Mouse (Mus musculus): ENCODE data around the gene Rspry1. TPM values are rescaled to one million over a fixed set of nuclear protein-coding genes. Genes with fewer than 3 reads are reported as not detected.

Gene Rspry1
- polyA plus RNA-seq, 1 experiment from 2014 or later, result 54.6 TPM

DNA sequence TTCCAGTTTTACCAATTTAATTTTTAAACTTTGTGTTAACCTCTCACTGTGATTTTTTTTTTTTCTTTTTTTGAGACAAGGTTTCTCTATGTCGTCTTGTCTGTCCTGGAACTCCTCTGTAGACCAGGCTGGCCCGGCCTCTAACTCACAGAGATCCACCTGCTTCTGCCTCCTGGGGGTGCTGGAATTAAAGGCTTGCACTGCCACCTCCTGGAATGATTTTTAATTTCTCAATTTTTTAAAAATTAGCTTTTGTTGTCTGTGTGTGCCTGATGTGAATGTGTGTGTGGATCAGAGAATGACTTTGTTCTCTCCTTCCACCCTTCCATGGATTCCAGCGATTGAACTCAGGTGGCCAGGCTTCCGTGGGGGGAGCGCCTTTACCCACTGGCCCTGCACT, 5.3 kb downstream of the Rspry1 start:
- H3K9ac ChIP-seq, result no peak overlapping the region
- H3K27me3 ChIP-seq, result no peaks in the 10 kb centered on the region
- no peak overlapping the region for H3K27ac ChIP-seq
- no peak for ATAC-seq (ENCODE audit: low FRiP score)
- H3K9me3 ChIP-seq, result no peaks in the 10 kb centered on the region
- 96% methylated on average over 5 of the region's 5 CpGs for WGBS
- peaks cover 15% of the 10 kb centered on the region for H3K4me1 ChIP-seq (replicated peaks)
- no peak overlapping the region for H3K4me3 ChIP-seq
- peaks cover 5% of the 10 kb centered on the region; the same call in 1 of the 2 replicates for H3K36me3 ChIP-seq
- H3K4me2 ChIP-seq, result no peak overlapping the region

DNA sequence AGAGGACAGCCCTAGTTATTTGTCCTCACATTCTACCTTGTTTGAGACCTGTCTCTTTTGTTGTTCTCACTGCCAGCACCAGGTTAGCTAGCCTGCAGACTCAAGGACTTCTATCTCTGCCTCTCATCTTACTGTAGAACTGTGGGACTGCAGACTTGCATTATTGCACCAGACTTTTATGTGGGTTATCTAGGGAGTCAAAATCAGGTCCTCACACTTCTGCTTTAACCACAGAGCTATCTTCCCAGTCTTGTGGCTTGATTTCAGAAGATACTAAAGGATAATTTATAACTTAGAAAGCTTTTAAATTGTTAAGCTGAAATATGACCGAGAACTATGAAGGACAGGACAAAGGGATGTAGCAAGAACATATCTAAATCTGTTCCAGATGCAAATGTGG, 23.1 kb downstream of the Rspry1 start:
- H3K27ac ChIP-seq, result no peak overlapping the region
- ATAC-seq (ENCODE audit: low FRiP score), result no peak
- H3K27me3 ChIP-seq, result no peaks in the 10 kb centered on the region
- H3K9ac ChIP-seq, result no peak overlapping the region
- H3K4me3 ChIP-seq, result no peak overlapping the region
- no peak overlapping the region for H3K4me2 ChIP-seq
- H3K36me3 ChIP-seq, result peaks cover 29% of the 10 kb centered on the region
- H3K9me3 ChIP-seq, result no peaks in the 10 kb centered on the region
- no peaks in the 10 kb centered on the region for H3K4me1 ChIP-seq (replicated peaks)
- 98% methylated on average over 1 of the region's 1 CpGs for WGBS

DNA sequence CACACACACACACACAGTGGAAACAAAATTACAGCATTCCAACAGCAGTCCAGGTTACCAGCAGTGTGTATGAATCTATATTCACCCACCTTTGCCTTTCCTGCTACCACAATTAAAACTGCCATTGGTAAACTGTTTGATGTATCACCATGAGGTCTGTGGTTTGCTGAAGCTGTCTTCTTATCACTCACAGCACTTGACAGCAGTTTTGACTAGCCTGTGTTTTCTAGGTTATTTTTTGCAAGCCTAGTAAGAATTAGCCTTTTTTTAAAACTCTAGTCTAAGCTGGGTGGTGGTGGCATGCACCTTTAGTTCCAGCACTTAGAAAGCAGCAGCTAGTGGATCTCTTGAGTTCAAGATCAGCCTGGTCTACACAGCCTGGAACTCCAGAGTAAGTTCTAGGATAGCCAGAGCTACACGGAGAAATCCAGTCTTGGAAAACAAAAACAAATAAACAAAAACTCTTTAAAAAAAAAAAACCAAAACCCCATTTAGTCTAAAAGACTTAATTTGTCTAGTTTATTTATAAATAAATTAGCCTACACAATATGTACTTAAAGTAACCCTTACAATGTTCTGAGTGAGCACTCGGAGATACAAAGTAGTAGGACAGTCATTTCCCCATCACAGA, 31.9 kb downstream of the Rspry1 start:
- Histone ChIP-seq H3K4me2 (no peak overlapping the region), H3K36me3 (peaks cover 83% of the 10 kb centered on the region), H3K9me3 (no peaks in the 10 kb centered on the region), H3K9ac (no peak overlapping the region), H3K27me3 (no peaks in the 10 kb centered on the region), H3K4me3 (no peak overlapping the region), H3K27ac (no peak overlapping the region), H3K4me1 (replicated peaks) (no peaks in the 10 kb centered on the region)
- ATAC-seq (ENCODE audit: low FRiP score), result no peak
- 91% methylated on average over 2 of the region's 2 CpGs for WGBS

DNA sequence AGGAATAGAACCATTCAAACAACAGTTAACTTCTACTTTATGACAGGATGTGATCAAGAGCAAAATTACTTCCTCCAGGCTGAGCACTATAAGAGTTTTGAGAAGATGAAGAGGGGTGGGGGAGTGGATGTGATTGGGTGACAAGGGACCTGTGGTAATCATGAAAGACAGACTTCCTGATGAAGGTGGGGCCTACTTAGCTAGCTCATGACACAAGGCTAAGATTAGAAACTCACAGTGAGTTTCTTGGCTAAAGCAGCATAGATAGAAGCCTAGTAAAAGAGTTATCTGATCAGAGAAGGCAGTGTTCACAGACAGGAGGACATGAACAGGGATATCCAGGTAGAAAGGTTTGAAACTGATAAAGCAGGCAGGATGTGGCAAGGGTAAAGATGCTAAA, 32.5 kb downstream of the Rspry1 start:
- Histone ChIP-seq H3K27ac (no peak overlapping the region), H3K4me3 (no peak overlapping the region), H3K4me1 (replicated peaks) (no peaks in the 10 kb centered on the region), H3K9ac (no peak overlapping the region), H3K27me3 (no peaks in the 10 kb centered on the region), H3K9me3 (no peaks in the 10 kb centered on the region), H3K36me3 (peaks cover 87% of the 10 kb centered on the region), H3K4me2 (no peak overlapping the region)
- ATAC-seq (ENCODE audit: low FRiP score), result no peak

DNA sequence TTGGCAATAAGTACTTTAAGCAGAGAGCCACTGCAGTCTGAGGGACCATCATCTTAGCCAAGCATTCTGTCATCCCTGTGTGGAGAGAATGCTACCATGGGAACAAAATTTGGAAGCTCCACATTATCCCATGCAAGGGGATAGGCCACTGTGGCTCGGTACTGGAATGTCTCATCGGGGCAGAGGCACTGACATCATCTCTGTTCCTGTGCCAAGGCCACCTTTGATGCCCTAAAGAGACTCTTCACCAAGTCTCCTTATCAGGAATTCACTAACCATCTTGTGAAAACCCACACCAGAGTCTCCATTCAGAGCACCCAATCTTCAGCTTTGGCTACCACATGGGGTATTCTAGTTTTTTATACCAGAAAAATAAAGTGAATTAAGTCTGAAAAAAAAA, 39.4 kb downstream of the Rspry1 start:
- Histone ChIP-seq H3K4me3 (no peak overlapping the region), H3K27ac (no peak overlapping the region), H3K9ac (no peak overlapping the region), H3K27me3 (no peaks in the 10 kb centered on the region), H3K9me3 (no peaks in the 10 kb centered on the region), H3K4me2 (no peak overlapping the region), H3K4me1 (replicated peaks) (no peaks in the 10 kb centered on the region), H3K36me3 (peaks cover 91% of the 10 kb centered on the region)
- WGBS, result 95% methylated on average over 2 of the region's 2 CpGs
- no peak for ATAC-seq (ENCODE audit: low FRiP score)

DNA sequence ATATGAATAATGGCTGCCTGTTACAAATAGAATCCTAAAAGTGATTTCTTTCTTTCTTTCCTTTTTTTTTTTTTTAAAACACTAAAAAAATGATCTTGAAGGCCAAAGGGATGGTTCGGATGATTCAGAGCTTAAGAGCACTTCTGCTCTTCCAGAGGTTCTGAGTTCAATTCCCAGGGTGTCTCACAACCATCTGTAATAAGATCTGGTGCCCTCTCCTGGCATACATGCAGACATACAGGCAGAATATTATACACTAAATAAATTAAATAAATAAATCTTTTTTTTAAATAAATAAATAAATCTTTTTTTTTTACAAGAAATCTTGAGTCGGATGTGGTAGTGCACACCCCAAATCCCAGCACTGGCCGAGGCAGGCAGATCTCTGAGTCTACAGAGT, 40.2 kb downstream of the Rspry1 start:
- no peak for ATAC-seq (ENCODE audit: low FRiP score)
- H3K27ac ChIP-seq, result no peak overlapping the region
- 93% methylated on average over 3 of the region's 3 CpGs for WGBS
- no peak overlapping the region for H3K4me3 ChIP-seq
- no peaks in the 10 kb centered on the region for H3K9me3 ChIP-seq
- H3K4me2 ChIP-seq, result no peak overlapping the region
- no peak overlapping the region for H3K9ac ChIP-seq
- no peaks in the 10 kb centered on the region for H3K27me3 ChIP-seq
- no peaks in the 10 kb centered on the region for H3K4me1 ChIP-seq (replicated peaks)
- H3K36me3 ChIP-seq, result peaks cover 92% of the 10 kb centered on the region

DNA sequence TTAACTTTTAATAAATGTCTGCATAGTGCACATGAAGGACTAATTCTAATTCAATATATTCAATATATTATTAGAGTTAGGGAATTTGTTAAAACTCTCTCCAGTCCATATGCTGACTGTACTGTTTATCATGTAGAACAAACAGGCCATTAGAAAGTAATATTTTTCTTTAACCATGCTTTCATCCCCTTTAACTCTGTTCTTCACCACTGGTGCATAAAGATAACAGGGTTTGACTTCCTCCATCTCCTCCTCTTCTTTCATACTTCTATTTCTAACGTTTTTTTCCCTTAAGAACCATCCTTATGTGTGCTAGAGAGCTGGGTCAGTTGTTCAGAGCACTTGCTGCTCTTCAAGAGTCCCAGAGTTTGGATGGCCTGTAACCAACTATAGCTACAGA, 43.5 kb downstream of the Rspry1 start:
- no peak for ATAC-seq (ENCODE audit: low FRiP score)
- 50% methylated on average over 1 of the region's 1 CpGs for WGBS
- peaks cover 87% of the 10 kb centered on the region for H3K36me3 ChIP-seq
- no peaks in the 10 kb centered on the region for H3K27me3 ChIP-seq
- no peaks in the 10 kb centered on the region for H3K4me1 ChIP-seq (replicated peaks)
- no peaks in the 10 kb centered on the region for H3K9me3 ChIP-seq
- H3K9ac ChIP-seq, result no peak overlapping the region
- H3K4me3 ChIP-seq, result no peak overlapping the region
- no peak overlapping the region for H3K4me2 ChIP-seq
- no peak overlapping the region for H3K27ac ChIP-seq

DNA sequence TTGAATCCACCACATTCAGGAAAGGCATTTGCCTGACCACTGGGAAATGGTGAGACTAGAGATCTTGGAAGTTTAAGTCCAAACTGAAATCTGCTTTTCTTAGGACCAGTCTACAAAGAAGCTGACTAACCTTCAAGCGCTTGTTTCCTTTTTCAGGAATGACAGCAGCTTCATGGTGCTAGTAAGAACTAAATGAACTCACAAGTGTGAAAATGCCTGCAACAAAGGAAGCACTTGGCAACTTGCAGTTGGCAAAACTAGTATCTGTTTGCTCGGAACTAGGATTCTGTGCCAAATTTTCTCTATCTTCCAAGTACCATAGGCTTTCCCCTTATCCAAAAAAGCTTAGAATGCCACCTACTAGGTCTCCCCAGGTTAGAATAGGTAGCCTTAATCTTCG, 44.4 kb downstream of the Rspry1 start:
- ATAC-seq (ENCODE audit: low FRiP score), result no peak
- H3K4me3 ChIP-seq, result no peak overlapping the region
- WGBS, result 93% methylated on average over 3 of the region's 3 CpGs
- no peak overlapping the region for H3K27ac ChIP-seq
- H3K9ac ChIP-seq, result no peak overlapping the region
- no peaks in the 10 kb centered on the region for H3K4me1 ChIP-seq (replicated peaks)
- no peaks in the 10 kb centered on the region for H3K27me3 ChIP-seq
- no peak overlapping the region for H3K4me2 ChIP-seq
- H3K9me3 ChIP-seq, result no peaks in the 10 kb centered on the region
- H3K36me3 ChIP-seq, result peaks cover 82% of the 10 kb centered on the region

DNA sequence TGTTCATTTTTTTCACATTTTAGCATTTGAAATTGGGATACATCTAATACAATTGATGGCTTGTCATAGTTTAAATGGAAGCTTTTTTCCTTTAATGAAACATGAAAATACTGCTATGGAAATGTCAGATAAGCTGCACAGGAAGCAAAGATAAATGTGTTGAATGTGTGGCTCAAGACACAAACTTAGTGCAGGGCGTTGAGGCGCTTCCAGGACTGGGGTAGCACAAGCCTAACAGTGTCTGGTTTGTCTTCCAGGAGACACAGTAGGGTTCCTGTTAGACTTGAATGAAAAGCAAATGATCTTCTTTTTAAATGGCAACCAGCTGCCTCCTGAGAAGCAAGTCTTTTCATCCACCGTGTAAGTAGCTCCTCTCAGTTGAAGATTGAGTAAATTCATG, 47.8 kb downstream of the Rspry1 start:
- Histone ChIP-seq H3K4me1 (replicated peaks) (no peaks in the 10 kb centered on the region), H3K36me3 (peaks cover 82% of the 10 kb centered on the region), H3K9ac (no peak overlapping the region), H3K4me2 (no peak overlapping the region), H3K27ac (no peak overlapping the region), H3K4me3 (no peak overlapping the region), H3K27me3 (no peaks in the 10 kb centered on the region), H3K9me3 (no peaks in the 10 kb centered on the region)
- 45% methylated on average over 3 of the region's 3 CpGs for WGBS
- ATAC-seq (ENCODE audit: low FRiP score), result no peak

DNA sequence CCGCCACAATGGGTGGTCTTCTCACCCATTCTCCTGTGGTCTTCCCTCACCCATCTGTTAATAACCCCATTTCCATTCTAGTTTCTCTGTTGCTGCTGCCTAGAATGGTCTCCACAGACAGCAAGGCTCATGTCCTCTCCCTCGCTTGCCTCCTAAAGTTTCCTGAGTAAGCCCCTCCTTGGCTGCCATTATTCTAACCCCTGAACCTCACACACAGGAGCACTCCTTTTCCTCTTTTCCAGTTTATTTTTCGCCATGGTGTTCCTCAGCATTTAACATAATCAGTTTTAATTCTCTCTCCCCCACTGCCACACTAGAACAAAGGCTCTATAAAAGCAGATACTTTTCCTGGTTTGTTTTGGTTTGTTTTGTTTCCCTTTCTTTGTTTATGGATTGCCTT, 51.2 kb downstream of the Rspry1 start:
- Histone ChIP-seq H3K4me2 (no peak overlapping the region), H3K36me3 (peaks cover 84% of the 10 kb centered on the region), H3K27ac (no peak overlapping the region), H3K9ac (no peak overlapping the region), H3K4me3 (no peak overlapping the region), H3K4me1 (replicated peaks) (no peaks in the 10 kb centered on the region), H3K9me3 (no peaks in the 10 kb centered on the region), H3K27me3 (no peaks in the 10 kb centered on the region)
- no peak for ATAC-seq (ENCODE audit: low FRiP score)
- 91% methylated on average over 3 of the region's 3 CpGs for WGBS

DNA sequence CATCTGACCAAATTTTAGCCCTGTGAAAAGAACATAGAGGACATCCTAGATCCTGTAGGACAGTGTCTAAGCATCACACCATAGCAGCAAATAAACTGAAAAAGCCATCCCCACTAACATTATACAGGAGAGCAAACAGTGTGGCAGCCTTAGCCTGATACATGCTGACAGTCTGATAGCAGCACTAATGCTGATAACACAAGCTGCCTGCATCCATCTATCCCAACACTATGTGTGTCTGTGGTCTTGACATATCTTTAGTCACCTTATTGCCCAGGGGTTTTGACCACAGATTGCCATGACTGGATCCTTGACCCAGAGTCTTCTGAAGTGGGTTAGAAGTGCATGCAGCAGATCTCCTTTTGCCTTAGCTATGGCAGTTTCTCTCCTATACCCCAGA, 53.3 kb downstream of the Rspry1 start:
- no peaks in the 10 kb centered on the region for H3K27me3 ChIP-seq
- H3K4me3 ChIP-seq, result no peak overlapping the region
- no peak overlapping the region for H3K9ac ChIP-seq

DNA sequence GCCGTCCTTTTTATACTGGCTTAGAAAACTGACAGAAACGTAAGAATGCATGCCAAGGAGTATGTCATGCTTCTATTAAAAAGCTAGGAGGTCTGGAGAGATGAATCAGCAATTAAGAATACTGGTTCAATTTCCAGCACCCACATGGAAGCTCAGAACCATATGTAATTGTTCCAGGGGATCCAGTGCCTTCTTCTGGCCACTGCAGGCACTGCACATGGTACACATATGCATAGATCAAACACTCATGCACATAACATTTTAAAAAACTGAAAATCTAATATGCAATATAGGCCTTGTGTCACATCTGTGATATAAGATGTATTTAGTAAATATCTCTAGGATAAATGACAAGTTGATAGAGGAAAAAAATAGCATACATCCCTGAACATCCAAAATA, 56.3 kb downstream of the Rspry1 start:
- whole genome bisulfite sequencing, result 94% methylated on average over 2 of the region's 2 CpGs
- ATAC-seq (ENCODE audit: low FRiP score), result no peak

More for the DNA sequence above, 53.3 kb downstream of the Rspry1 start:
- H3K4me1 ChIP-seq (replicated peaks), result no peaks in the 10 kb centered on the region
- peaks cover 78% of the 10 kb centered on the region for H3K36me3 ChIP-seq
- no peak overlapping the region for H3K27ac ChIP-seq
- H3K4me2 ChIP-seq, result no peak overlapping the region
- no peak for ATAC-seq (ENCODE audit: low FRiP score)
- H3K9me3 ChIP-seq, result no peaks in the 10 kb centered on the region

DNA sequence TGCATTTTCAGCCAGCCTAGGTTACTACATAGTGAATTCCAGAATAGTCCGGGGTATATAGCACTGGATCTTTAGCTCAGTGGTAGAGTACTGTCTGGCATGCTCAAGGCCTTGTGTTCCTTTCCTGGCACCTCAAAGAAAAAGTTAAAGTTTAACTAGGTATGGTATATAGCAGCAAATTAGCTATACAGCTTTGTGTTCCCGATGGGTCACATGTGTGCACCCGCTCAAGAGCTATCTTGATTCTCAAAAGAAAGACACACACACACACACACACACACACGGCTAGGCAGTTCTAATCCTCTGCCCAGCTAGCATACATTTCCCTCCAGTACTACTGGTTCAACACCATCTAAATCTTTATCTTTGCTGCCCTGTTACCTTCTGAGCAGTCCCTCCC, 58.7 kb downstream of the Rspry1 start:
- Histone ChIP-seq H3K4me3 (no peak overlapping the region), H3K27ac (no peak overlapping the region), H3K27me3 (no peaks in the 10 kb centered on the region), H3K4me2 (no peak overlapping the region), H3K36me3 (peaks cover 46% of the 10 kb centered on the region), H3K9ac (no peak overlapping the region), H3K4me1 (replicated peaks) (no peaks in the 10 kb centered on the region), H3K9me3 (no peaks in the 10 kb centered on the region)
- 87% methylated on average over 4 of the region's 4 CpGs for WGBS
- no peak for ATAC-seq (ENCODE audit: low FRiP score)

More for the DNA sequence above, 56.3 kb downstream of the Rspry1 start:
- H3K4me3 ChIP-seq, result no peak overlapping the region
- no peaks in the 10 kb centered on the region for H3K9me3 ChIP-seq
- H3K27ac ChIP-seq, result no peak overlapping the region
- H3K36me3 ChIP-seq, result peaks cover 67% of the 10 kb centered on the region
- no peaks in the 10 kb centered on the region for H3K4me1 ChIP-seq (replicated peaks)
- no peak overlapping the region for H3K4me2 ChIP-seq
- no peak overlapping the region for H3K9ac ChIP-seq
- no peaks in the 10 kb centered on the region for H3K27me3 ChIP-seq

All from hindbrain, embryonic 13.5 days (tissue).